Mouse (Mus musculus) lung, embryonic 14.5 days (tissue): ENCODE data around the gene Tctn3. TPM values are rescaled to one million over a fixed set of nuclear protein-coding genes. Genes with fewer than 3 reads are reported as not detected.

ENCODE experiments used
- ATAC-seq: fragments of 200-750 bp; cut with Nextera tagmentation; 2 replicates; pipeline ENCODE4 v1.8.0; 2017; ENCODE audit warnings: mild to moderate bottlenecking, moderate TSS enrichment, moderate library complexity; ENCODE audit not compliant: insufficient read depth
- DNase-seq: peaks from one replicate; pipeline ENCODE4 v3.0.0-alpha.2; 2015
- H3K27ac ChIP-seq: fragments of 300-500 bp; sonication (generic); 2 replicates; pipeline ENCODE4 v1.5.1; 2014; ENCODE audit warnings: low read depth, mild to moderate bottlenecking, moderate library complexity
- H3K27me3 ChIP-seq: fragments of 300-500 bp; sonication (generic); 2 replicates; pipeline ENCODE4 v1.6.1; 2014; ENCODE audit warnings: low read length, control low read depth; ENCODE audit not compliant: insufficient read depth
- H3K36me3 ChIP-seq: fragments of 300-500 bp; sonication (generic); 2 replicates; pipeline ENCODE4 v1.6.1; 2014; ENCODE audit warnings: control low read depth; ENCODE audit not compliant: insufficient read depth
- H3K4me1 ChIP-seq: fragments of 300-500 bp; sonication (generic); 2 replicates; pipeline ENCODE4 v1.6.1; 2014; ENCODE audit warnings: antibody characterized with exemption, control low read depth; ENCODE audit not compliant: insufficient read depth
- H3K4me2 ChIP-seq: fragments of 300-500 bp; sonication (generic); 2 replicates; pipeline ENCODE4 v1.6.1; 2014; ENCODE audit warnings: mild to moderate bottlenecking
- H3K4me3 ChIP-seq: fragments of 300-500 bp; sonication (generic); 2 replicates; pipeline ENCODE4 v1.5.1; 2014; ENCODE audit warnings: low read depth, low read length
- H3K9ac ChIP-seq: fragments of 300-500 bp; sonication (generic); 2 replicates; pipeline ENCODE4 v1.6.1; 2014
- H3K9me3 ChIP-seq: fragments of 300-500 bp; sonication (generic); 2 replicates; pipeline ENCODE4 v1.6.1; 2016; ENCODE audit warnings: low read depth, low read length, control low read depth
- CTCF ChIP-seq: IDR thresholded peaks from 2 replicates; pipeline ENCODE4 v1.5.1; 2016; ENCODE audit warnings: antibody characterized with exemption, low read depth
- WGBS: fragments of 180-500 bp; shearing (Covaris S2); extraction: QIAGEN DNeasy Blood & Tissue Kit; methylation state at CpG from one replicate; pipeline ENCODE4 v1.1.7; 2014; 5-methylcytosine and 5-hydroxymethylcytosine counted together
- polyA plus RNA-seq: library from polyadenylated mRNA; unstranded; fragments of >200 nt; fragmentation: Nextera tagmentation; extraction: Ambion mirVana; gene quantifications from 2 replicates; pipeline ENCODE4 v1.2.1, GENCODE M21; 2014

The Tctn3 gene
- polyA plus RNA-seq, 1 experiment from 2014 or later = 11.2 TPM

DNA sequence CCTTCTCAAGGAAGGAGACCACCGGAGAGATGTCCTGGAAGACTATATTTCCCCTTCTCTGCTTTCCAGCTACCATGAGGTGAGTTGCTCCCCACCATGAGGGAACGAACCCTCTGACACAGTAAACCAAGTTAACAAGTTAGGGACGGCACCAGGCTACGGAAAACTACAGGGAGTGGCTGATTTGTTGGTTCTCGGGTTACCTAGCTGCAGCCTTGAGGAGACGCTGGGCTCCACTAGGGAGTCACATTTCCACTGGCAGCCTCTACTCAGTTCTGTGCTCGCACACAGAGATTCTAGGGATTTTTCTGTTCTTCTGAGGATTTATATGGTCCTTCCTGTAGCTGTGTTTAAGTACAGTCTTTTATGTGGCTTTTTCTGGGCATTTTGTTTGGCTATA is 56.0 kb downstream of the Tctn3 start:
- peaks cover 62% of the 10 kb centered on the region for H3K36me3 ChIP-seq
- no peak overlapping the region for H3K27ac ChIP-seq
- H3K9ac ChIP-seq = no peak overlapping the region
- DNase-seq (no peak), ATAC-seq (no peak)
- 72% methylated on average over 7 of the region's 7 CpGs for WGBS
- no peak overlapping the region for H3K4me2 ChIP-seq
- H3K4me3 ChIP-seq = no peak overlapping the region
- H3K4me1 ChIP-seq = peaks cover 8% of the 10 kb centered on the region; the same call in 1 of the 2 replicates
- no peaks in the 10 kb centered on the region for H3K27me3 ChIP-seq
- H3K9me3 ChIP-seq = no peaks in the 10 kb centered on the region
- no peak for TF ChIP-seq CTCF

DNA sequence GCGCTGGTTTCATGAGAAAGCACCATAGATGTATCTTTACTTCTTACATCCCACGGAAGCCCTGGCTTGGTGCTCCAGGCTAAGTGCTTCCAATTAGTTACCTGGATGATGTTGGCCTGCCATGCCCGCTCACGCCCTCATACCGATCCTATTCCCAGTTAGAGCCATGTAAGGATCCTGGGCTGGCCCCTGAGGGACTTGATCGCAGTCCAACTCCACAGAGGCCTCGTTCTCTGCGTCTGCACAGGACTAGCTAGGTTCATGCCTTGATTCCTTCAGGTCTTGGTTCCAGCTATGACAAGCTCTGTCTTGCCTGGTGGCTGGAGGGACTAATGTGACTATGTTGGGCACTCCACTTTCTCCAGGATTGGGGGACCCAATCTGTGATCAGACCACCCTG is 56.9 kb downstream of the Tctn3 start:
- no peak overlapping the region for H3K9ac ChIP-seq
- H3K27ac ChIP-seq = peak overlapping the region; percentile 85
- ATAC-seq (no peak), DNase-seq (no peak)
- no peak for TF ChIP-seq CTCF
- 90% methylated on average over 8 of the region's 8 CpGs for WGBS
- no peaks in the 10 kb centered on the region for H3K27me3 ChIP-seq
- H3K4me2 ChIP-seq = no peak overlapping the region
- H3K36me3 ChIP-seq = peaks cover 71% of the 10 kb centered on the region
- H3K4me3 ChIP-seq = no peak overlapping the region
- H3K4me1 ChIP-seq = peaks cover 8% of the 10 kb centered on the region; the same call in 1 of the 2 replicates
- no peaks in the 10 kb centered on the region for H3K9me3 ChIP-seq

GRCm38 (mm10) chr19:40554343-40554742 is 57.7 kb downstream of the Tctn3 start:
- no peaks in the 10 kb centered on the region for H3K27me3 ChIP-seq
- DNase-seq (peak; percentile 73), ATAC-seq (peak; percentile 66)
- 39% methylated on average over 11 of the region's 11 CpGs for WGBS
- no peak overlapping the region for H3K4me3 ChIP-seq
- H3K9me3 ChIP-seq = no peaks in the 10 kb centered on the region
- peak overlapping the region; percentile 85 for H3K27ac ChIP-seq
- H3K4me2 ChIP-seq = peak overlapping the region; percentile 33
- peaks cover 8% of the 10 kb centered on the region; the same call in 1 of the 2 replicates for H3K4me1 ChIP-seq
- TF ChIP-seq CTCF = 0 out of 2 replicates have a peak, but pooled peaks have one; percentile 12
- peaks cover 72% of the 10 kb centered on the region for H3K36me3 ChIP-seq
- H3K9ac ChIP-seq = no peak overlapping the region

DNA sequence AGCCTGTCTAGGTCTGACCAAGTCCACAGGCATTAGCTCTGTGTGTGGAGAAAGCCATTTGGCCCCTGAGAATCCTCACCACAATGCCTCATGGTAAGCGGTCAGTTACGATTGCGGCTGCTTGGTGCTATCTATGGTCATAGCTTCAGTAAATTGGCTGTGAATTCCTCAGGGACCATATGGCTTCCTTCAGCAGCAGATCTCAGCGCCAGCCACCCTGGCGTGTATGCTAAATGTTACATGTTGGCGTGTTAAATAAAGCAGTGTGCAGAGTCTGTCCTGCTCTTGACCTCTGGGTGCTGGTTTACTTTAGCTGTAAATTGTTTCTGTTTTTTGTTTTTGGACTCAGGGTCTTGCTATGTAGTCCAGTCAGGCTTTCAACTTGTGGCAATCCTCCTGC is 58.2 kb downstream of the Tctn3 start:
- H3K27ac ChIP-seq = peak overlapping the region; percentile 85
- H3K9ac ChIP-seq = no peak overlapping the region
- peak; percentile 90 for ATAC-seq
- H3K4me3 ChIP-seq = no peak overlapping the region
- peak overlapping the region; percentile 33 for H3K4me2 ChIP-seq
- H3K4me1 ChIP-seq = peaks cover 8% of the 10 kb centered on the region; the same call in 1 of the 2 replicates
- DNase-seq = peak; percentile 95
- peaks cover 72% of the 10 kb centered on the region for H3K36me3 ChIP-seq
- WGBS = 45% methylated on average over 6 of the region's 6 CpGs
- no peaks in the 10 kb centered on the region for H3K9me3 ChIP-seq
- no peaks in the 10 kb centered on the region for H3K27me3 ChIP-seq
- no peak for TF ChIP-seq CTCF

- Histone ChIP-seq H3K4me1 (peaks cover 8% of the 10 kb centered on the region; the same call in 1 of the 2 replicates), H3K27me3 (no peaks in the 10 kb centered on the region), H3K4me2 (no peak overlapping the region), H3K4me3 (no peak overlapping the region), H3K9me3 (no peaks in the 10 kb centered on the region), H3K36me3 (peaks cover 69% of the 10 kb centered on the region), H3K27ac (peak overlapping the region; percentile 85), H3K9ac (no peak overlapping the region)
- WGBS = 76% methylated on average over 14 of the region's 14 CpGs
- ATAC-seq (peak; percentile 42), DNase-seq (peak; percentile 71)
- TF ChIP-seq CTCF = no peak
Observed at GRCm38 (mm10) chr19:40553014-40553789, 58.8 kb downstream of the Tctn3 start.

GRCm38 (mm10) chr19:40549516-40550135 is 62.4 kb downstream of the Tctn3 start:
- no peak overlapping the region for H3K4me3 ChIP-seq
- no peak overlapping the region for H3K9ac ChIP-seq
- H3K27ac ChIP-seq = peak overlapping the region; percentile 48; the same call in 1 of the 2 replicates
- peaks cover 44% of the 10 kb centered on the region for H3K36me3 ChIP-seq
- no peak for DNase-seq
- 48% methylated on average over 6 of the region's 6 CpGs for WGBS
- H3K9me3 ChIP-seq = no peaks in the 10 kb centered on the region
- no peaks in the 10 kb centered on the region for H3K27me3 ChIP-seq
- no peak for ATAC-seq
- no peak for TF ChIP-seq CTCF
- H3K4me1 ChIP-seq = no peaks in the 10 kb centered on the region
- no peak overlapping the region for H3K4me2 ChIP-seq
